Mouse (Mus musculus): ENCODE measurements around the gene H2-Aa. TPM values are rescaled to one million over a fixed set of nuclear protein-coding genes. Genes with fewer than 3 reads are reported as not detected.

H2-Aa gene
- polyA plus RNA-seq (2012; ENCODE audit: low replicate concordance): 100 and 954 TPM in 2 replicates

DNA sequence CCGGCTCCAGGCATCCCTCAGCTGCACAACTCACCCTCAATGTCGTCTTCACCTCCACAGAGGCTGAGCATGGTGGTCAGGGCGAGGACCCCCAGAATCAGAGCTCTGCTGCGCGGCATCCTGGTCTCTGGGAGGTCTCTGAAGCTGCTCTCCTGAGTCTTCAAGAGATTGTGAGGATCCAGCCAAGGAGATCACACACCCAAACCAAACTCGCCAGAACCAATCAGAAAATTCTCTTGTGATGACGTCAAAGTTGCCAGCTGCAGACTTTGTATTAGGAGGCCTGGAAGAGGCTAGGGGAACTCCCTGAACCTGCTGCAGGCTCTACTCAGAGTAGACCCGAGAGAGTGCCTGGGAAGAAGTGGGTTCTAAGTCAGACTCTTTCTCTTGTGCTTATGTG is at the start of gene H2-Aa:
TSS of gene H2-Aa (minus strand) at position 176 of the 400 bp plus-strand sequence.

DNA sequence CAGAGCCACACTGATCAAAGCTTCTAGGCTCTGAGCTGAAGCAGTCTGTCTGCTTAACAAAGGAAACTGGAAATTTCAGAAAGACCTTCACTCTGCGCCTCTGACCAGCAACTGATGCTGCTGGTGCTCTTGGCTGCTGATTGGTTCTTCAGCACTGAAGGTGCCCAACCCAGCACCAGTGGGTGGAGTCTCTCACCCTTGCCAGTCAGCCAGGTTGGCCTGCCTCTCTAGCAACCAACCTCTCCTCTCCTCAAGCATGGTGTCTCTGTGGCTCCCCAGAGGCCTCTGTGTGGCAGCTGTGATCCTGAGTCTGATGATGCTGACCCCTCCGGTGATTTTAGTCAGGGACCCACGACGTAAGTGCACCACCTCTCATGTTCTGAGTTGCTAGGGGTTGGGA is 37.8 kb upstream of the H2-Aa start, which contains the start of gene H2-Eb2:
TSS of gene H2-Eb2 (plus strand) at position 230 of the 400 bp plus-strand sequence.

DNA sequence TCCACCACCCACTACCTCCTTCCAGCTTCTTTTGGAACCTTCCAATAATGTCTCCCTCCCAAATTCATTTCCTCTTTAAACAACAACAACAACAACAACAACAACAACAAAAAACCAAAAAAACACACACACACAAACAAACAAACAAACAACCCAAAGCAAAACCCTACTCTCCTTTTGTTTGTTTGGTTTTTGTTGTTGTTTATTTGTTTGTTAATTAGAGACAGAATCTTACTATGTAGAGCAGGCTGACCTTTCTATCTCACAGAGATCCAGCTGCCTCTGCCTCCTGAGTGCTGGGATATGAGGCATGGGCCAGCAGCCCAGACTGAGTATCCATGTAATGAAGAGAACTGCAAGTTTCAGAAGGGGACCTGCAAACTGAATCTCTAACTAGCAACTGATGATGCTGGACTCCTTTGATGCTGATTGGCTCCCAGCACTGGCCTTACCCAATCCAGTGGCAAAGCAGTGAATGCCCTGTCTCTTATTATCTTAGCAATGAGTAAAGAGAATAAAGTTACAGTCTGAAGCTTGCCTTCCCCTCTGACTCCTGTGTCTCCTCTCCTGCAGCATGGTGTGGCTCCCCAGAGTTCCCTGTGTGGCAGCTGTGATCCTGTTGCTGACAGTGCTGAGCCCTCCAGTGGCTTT is 17.9 kb upstream of the H2-Aa start, which contains the start of gene H2-Eb1:
TSS of gene H2-Eb1 (plus strand) at position 488 of the 651 bp plus-strand sequence.

DNA sequence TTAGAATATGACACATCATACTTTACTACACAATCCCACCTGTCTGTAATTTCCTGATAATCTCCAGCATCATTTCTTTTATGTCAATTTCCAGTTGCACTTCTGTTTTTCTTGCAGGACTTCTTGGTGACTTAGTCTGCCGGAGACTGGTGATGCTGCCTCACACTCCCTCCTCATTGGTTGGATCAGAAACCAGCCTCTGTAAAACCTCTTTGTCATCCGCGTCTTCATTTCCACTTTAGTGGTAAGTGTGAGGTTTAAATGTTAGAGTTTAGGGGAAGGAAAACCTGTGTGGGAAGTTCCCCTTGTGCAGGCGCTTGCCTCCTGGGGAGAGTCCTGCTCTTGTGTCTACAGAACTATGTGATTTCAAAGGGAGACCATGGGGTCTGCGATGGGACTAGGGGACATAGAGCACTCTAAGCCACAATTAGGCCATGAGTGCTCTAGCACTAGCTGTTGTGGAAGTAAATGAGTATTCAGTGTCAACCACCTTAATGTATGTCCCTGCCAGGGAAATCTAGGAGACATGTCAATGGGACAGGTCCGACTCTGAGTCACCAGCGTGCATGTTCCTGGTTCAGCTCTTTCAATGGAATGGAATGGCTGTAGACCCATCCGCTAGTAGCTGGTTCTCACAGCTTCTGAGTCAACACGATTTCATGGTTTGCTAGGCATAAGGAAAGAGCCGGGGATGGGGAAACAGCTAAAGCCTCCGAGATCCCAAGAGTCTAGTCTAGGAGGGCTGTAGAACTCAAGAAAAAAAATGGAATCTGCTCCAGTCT is 29.8 kb downstream of the H2-Aa start, which contains the start of gene H2-Ab1:
TSS of gene H2-Ab1 (plus strand) at position 96 of the 782 bp plus-strand sequence.

DNA sequence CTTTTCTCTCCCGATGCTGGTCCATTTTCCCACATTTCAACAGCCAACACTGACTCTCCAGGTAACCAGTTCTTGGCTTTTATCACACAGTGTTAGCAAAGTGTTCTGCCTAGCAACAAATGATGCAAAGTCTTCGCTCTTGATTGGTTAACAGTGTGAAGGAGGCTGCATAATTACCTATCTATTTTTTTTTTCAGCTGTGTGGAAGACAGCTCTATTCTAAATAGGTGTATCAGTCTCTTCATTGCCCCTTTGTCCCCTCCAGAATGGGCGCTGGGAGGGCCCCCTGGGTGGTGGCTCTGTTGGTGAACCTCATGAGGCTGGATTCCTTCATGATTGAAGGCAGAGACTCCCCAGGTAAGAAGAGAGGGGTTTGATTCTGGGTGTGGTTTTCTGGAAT is 48.9 kb downstream of the H2-Aa start, which contains the start of gene H2-Ob:
TSS of gene H2-Ob (plus strand) at position 198 of the 400 bp plus-strand sequence.

Other genes starting within 250 kb of the H2-Aa start
- gene Col11a2, start 248.4 kb downstream of the H2-Aa start, polyA plus RNA-seq (2012; ENCODE audit: low replicate concordance): 14.4 and 54.0 TPM in 2 replicates
- 55.1 and 259 TPM in 2 replicates for gene H2-Oa, start 195.5 kb downstream of the H2-Aa start, polyA plus RNA-seq (2012; ENCODE audit: low replicate concordance)
- 140 and 479 TPM in 2 replicates for gene H2-DMa, start 168.3 kb downstream of the H2-Aa start, polyA plus RNA-seq (2012; ENCODE audit: low replicate concordance)
- 377 and 424 TPM in 2 replicates for gene Brd2, start 165.2 kb downstream of the H2-Aa start, polyA plus RNA-seq (2012; ENCODE audit: low replicate concordance)
- 454 and 462 TPM in 2 replicates for gene H2-DMb2, start 144.5 kb downstream of the H2-Aa start, polyA plus RNA-seq (2012; ENCODE audit: low replicate concordance)
- gene H2-DMb1, start 134.8 kb downstream of the H2-Aa start, polyA plus RNA-seq (2012; ENCODE audit: low replicate concordance): 22.9 and 41.1 TPM in 2 replicates
- gene Tap1, start 100.3 kb downstream of the H2-Aa start, polyA plus RNA-seq (2012; ENCODE audit: low replicate concordance): 74.5 and 112 TPM in 2 replicates
- 85.6 and 98.9 TPM in 2 replicates for gene Psmb9, start 100.1 kb downstream of the H2-Aa start, polyA plus RNA-seq (2012; ENCODE audit: low replicate concordance)
- 348 and 445 TPM in 2 replicates for gene Psmb8, start 90.1 kb downstream of the H2-Aa start, polyA plus RNA-seq (2012; ENCODE audit: low replicate concordance)
- 148 and 211 TPM in 2 replicates for gene Tap2, start 84.3 kb downstream of the H2-Aa start, polyA plus RNA-seq (2012; ENCODE audit: low replicate concordance)
- gene H2-Ob, start 48.9 kb downstream of the H2-Aa start, polyA plus RNA-seq (2012; ENCODE audit: low replicate concordance): 44.0 and 80.9 TPM in 2 replicates
- gene H2-Ab1, start 30.1 kb downstream of the H2-Aa start, polyA plus RNA-seq (2012; ENCODE audit: low replicate concordance): 1,724 and 6,143 TPM in 2 replicates
- 222 and 457 TPM in 2 replicates for gene H2-Eb1, start 18.0 kb upstream of the H2-Aa start, polyA plus RNA-seq (2012; ENCODE audit: low replicate concordance)
- 0.24 and 0.89 TPM in 2 replicates for gene H2-Eb2, start 37.8 kb upstream of the H2-Aa start, polyA plus RNA-seq (2012; ENCODE audit: low replicate concordance)
- gene Btnl2, start 67.0 kb upstream of the H2-Aa start, polyA plus RNA-seq (2012; ENCODE audit: low replicate concordance): 1.8 and 2.0 TPM in 2 replicates
- not detected in 2 replicates for gene Btnl1, start 89.3 kb upstream of the H2-Aa start, polyA plus RNA-seq (2012; ENCODE audit: low replicate concordance)
- gene BC051142, start 111.0 kb upstream of the H2-Aa start, polyA plus RNA-seq (2012; ENCODE audit: low replicate concordance): 0.70 and 1.7 TPM in 2 replicates
- gene Btnl4, start 189.5 kb upstream of the H2-Aa start, polyA plus RNA-seq (2012; ENCODE audit: low replicate concordance): 0.16 and 0.49 TPM in 2 replicates
- not detected in 2 replicates for gene Btnl6, start 229.5 kb upstream of the H2-Aa start, polyA plus RNA-seq (2012; ENCODE audit: low replicate concordance)

Data from hematopoietic multipotent progenitor cell, adult 10-12 weeks (in vitro differentiated cells).